Mouse (Mus musculus) lung, postnatal 10 days (tissue): ENCODE results near the gene Lamtor2.
"Not testable (repeated sequence)": the region's sequence is repeated elsewhere in the genome, so short reads cannot be mapped to it uniquely, and the experiment has no call there.

Source experiments
- DNase-seq: peaks from one replicate; pipeline ENCODE4 v3.0.0; 2021

Lamtor2 gene

GRCm38 (mm10) chr3:88552676-88553524 lies at the start of gene Lamtor2:
Lamtor2 (minus strand) TSS chr3:88553074.
- peak; percentile 99 for DNase-seq

DNA sequence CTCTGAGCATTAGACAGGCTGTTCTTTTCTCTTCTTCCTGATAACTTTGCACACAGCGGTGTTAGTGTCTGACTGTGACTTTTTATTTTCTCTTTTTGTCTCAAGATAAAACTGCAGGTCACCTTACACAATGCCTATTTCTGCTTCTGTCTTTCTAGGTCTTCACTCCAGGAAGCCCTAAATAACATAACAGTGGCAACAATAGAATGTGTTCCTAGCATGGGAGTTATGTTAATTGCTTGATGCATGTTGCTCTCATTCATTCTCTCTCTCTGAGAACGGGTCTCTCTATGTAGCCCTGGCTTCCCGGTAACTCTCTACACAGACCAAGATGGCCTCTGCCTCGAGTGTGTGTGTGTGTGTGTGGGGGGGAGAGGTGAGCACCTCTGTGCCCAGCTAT lies 49.6 kb upstream of the Lamtor2 start:
- no peak for DNase-seq

DNA sequence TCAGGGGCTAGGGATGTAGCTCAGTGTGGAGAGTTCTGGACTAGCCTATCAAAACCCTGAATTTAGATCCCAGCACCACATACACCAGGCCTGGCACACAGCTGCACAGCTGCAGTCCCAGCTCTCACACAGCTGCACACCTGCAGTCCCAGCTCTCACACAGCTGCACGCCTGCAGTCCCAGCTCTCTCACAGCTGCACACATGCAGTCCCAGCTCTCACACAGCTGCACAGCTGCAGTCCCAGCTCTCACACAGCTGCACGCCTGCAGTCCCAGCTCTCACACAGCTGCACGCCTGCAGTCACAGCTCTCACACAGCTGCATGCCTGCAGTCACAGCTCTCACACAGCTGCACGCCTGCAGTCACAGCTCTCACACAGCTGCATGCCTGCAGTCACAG lies 43.7 kb upstream of the Lamtor2 start:
- DNase-seq: not testable (repeated sequence)

- peak; percentile 70 for DNase-seq
Observed at GRCm38 (mm10) chr3:88593893-88594580, 41.2 kb upstream of the Lamtor2 start.

GRCm38 (mm10) chr3:88592942-88593576 lies 40.2 kb upstream of the Lamtor2 start:
- peak; percentile 54 for DNase-seq

- DNase-seq: peak; percentile 73
Observed at GRCm38 (mm10) chr3:88591950-88592731, 39.3 kb upstream of the Lamtor2 start.

DNA sequence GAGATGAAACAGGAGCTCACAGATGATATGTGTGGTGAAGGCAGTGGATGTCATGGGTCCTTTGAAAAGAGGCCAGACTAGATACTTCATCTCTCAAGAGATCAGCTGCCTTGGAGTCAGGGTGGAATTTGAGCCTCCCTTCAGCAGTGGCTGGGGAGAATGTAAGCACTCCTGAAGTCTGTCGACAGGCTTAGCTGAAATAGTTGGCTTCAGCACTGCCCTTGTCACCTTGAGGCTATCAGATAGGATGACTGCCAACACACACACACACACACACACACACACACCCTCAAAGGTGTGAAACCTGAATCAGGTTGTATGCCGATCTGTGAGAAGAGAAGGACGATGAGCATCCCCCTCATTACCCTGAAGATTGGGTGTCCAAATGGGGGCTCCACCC lies 38.2 kb upstream of the Lamtor2 start:
- DNase-seq: peak; percentile 62

DNA sequence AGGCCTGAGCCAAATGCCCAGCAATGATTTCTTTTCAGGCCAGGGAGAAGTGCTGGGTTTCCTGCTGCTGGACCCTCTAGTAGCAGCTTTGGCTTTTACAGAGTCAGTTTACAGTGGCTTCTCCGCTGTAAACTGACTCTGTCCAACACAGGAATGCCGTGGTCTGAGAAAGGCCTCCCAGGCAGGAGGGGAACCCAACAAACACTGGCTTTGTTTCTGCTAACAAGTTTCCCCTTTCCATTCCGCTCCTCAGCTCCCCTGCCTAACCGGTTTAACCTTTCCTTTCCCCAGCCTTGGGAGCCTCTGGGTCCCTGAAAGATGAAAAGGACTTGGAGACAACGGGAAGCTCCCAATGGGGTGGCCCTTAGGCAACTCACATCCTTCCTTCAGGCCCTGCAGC lies 37.4 kb upstream of the Lamtor2 start:
- DNase-seq: no peak

DNA sequence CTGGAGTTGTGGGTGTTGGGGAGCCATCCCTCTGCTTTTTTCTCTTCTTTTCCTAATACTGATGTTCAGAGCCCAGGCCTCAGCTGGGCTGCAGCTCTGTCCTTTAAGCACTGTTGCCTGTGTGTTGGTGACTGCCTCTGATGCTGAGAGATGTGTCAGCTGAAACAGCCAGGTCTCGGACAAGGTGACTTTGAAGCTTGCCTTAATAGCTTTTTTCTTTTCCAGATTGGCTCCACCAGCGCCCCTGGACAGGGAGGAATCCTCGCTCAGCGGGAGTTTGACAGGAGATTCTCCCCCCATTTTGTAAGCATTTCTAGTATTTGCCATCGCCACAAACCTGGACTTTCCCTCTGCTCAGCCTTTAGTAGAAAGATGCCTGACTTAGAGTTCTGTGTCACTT lies 33.8 kb upstream of the Lamtor2 start:
- no peak for DNase-seq

DNA sequence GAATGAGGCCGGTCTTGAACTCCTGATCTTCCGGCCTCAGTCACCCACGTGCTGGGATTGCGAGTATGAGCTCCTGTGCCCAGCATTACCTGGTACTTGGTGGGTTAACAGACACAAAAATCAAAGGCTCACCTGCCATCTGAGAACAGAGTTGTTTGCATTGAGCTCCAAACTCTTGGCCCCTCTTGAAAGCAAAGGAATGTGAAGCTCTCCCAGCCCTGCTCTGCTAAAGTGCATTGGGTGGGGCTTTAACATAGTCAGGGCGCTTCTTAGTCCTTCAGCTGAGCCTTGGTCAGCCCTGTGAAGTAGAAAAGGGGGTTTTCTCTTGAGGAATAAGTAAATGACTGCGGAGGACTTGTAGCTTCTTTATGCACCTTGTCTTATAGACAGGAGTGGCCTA lies 32.9 kb upstream of the Lamtor2 start:
- peak; percentile 36 for DNase-seq

- DNase-seq: peak; percentile 88
Observed at GRCm38 (mm10) chr3:88579454-88580117, 26.7 kb upstream of the Lamtor2 start.

- DNase-seq: no peak
Observed at GRCm38 (mm10) chr3:88578498-88579424, 25.9 kb upstream of the Lamtor2 start.

DNA sequence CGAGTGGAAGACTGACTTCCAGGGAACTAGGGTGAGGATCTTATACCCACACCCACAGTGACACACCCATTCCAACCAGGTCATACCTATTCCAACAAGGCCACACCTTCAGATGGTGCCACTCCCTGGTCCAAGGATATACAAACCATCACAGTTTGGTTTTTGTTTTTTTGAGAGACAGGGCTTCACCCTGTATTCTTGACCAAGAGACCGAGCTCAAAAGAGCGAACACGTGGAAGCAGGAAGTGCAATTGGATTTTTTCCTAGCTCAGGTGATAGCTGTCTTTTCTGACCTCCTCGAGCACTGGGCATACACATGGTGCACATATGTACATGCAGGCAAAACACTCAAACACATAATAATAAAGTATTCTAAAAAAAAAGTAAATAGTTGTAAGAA lies 25.0 kb upstream of the Lamtor2 start:
- DNase-seq: not testable (repeated sequence)

GRCm38 (mm10) chr3:88575540-88575939 lies 22.7 kb upstream of the Lamtor2 start, which contains the start of gene Ssr2:
Ssr2 (plus strand) TSS chr3:88575876.
- no peak for DNase-seq

- DNase-seq: no peak
Observed at GRCm38 (mm10) chr3:88573810-88574209, 20.9 kb upstream of the Lamtor2 start.

DNA sequence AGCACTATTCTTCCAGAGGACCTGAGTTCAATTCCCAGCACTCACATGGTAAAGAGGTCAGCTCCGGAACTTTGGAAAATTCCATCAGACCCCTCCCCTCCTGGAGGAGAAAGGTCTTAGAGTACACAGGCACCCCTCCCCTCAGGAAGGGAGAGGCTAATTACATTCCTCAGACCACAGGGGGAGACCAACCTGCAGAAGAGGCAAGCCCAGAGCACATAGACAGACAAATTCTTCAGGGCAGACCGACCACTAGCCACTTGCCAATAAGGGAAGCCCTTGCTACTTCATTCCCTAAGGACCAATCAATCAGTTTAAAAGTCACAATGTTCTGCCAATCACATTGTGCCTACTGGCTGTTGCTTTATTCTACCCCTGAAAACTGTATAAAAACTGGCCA lies 20.0 kb upstream of the Lamtor2 start:
- no peak for DNase-seq

DNA sequence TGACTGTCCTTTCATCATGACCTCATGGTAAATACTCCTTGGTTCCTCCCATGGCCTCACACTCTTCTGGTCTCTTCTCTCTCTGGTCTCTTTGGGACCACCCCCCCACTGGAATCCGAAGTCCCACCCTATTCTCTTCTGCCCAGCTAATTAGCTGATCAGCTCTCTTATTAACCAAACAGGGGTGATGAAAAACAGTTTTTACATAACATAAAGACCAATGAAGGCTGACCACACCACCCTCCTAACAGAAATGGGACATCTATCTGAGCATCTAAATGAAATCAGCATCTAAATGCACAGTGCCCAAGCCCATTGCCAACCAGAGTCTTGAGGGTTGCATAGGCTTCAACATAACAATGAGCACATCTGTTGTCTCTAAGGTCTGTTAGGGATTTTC lies 19.0 kb upstream of the Lamtor2 start:
- no peak for DNase-seq

DNA sequence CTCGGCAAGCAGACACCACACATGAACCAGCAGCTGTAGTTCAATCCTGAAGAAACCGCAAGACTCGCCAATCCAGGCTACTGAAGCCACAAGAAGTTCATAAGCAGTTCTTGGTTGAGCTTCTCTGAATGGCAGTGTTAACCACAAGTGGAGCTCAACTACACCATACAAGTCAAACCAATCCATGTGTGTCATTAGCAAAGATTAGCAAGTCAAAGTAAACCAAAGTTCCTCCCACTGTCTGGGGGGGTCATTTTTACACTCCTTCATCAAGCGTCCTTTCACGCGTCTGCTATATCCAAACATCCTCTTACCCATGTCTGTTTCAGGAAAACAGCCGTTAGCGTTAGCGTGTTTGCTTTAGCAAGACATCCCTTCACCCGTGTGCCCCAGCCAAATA lies 17.5 kb upstream of the Lamtor2 start:
- no peak for DNase-seq

- DNase-seq: peak; percentile 62
Observed at GRCm38 (mm10) chr3:88569694-88570093, 16.8 kb upstream of the Lamtor2 start.

DNA sequence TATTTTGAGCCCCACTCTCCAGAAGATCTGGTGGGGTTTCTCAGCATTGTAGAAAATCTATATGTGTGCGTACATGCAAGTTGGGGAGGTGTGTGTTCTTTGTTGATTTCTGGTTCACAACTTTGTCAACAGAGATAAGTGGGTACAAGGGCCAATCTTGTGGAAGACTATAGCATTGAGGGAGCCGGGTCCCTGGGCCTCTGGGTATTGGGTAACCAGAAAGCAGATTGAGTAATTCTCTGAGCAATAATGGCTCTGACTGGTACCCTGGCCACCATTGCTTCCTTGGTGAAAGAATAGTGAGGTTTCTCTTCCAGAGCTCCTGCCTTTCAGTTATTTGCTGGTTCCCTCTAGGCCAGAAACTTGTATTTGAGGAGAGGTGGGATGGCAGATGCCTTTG lies 16.2 kb upstream of the Lamtor2 start:
- no peak for DNase-seq

GRCm38 (mm10) chr3:88568615-88569014 lies 15.7 kb upstream of the Lamtor2 start:
- DNase-seq: no peak
